Mouse (Mus musculus) limb, embryonic 14.5 days (tissue): Measurements from ENCODE around the gene Tmsb15l. TPM values are rescaled to one million over a fixed set of nuclear protein-coding genes. Genes with fewer than 3 reads are reported as not detected.

Experiments
- ATAC-seq: fragments of 200-750 bp; cut with Nextera tagmentation; 2 replicates; pipeline ENCODE4 v1.8.0; 2017; ENCODE audit warnings: low read depth, moderate number of reproducible peaks, moderate TSS enrichment; ENCODE audit not compliant: low FRiP score
- DNase-seq: peaks from one replicate; pipeline ENCODE4 v3.0.0-alpha.2; 2015; ENCODE audit warnings: low spot score
- H3K27ac ChIP-seq: fragments of 300-500 bp; sonication (generic); replicated peaks from 2 replicates; pipeline ENCODE4 v1.5.1; 2014; ENCODE audit warnings: low read depth, mild to moderate bottlenecking, low read length, moderate library complexity, mixed read lengths
- H3K27me3 ChIP-seq: fragments of 300-500 bp; sonication (generic); 2 replicates; pipeline ENCODE4 v1.6.1; 2014; ENCODE audit warnings: low read length, mixed read lengths; ENCODE audit not compliant: control insufficient read depth, insufficient read depth
- H3K36me3 ChIP-seq: fragments of 300-500 bp; sonication (generic); 2 replicates; pipeline ENCODE4 v1.6.1; 2014; ENCODE audit warnings: mild to moderate bottlenecking, low read length, moderate library complexity, mixed read lengths; ENCODE audit not compliant: control insufficient read depth, insufficient read depth
- H3K4me1 ChIP-seq: fragments of 300-500 bp; sonication (generic); 2 replicates; pipeline ENCODE4 v1.6.1; 2014; ENCODE audit warnings: antibody characterized with exemption, low read length, mixed read lengths; ENCODE audit not compliant: control insufficient read depth, insufficient read depth
- H3K4me2 ChIP-seq: fragments of 300-500 bp; sonication (generic); replicated peaks from 2 replicates; pipeline ENCODE4 v1.6.1; 2014; ENCODE audit warnings: low read depth, mild to moderate bottlenecking, low read length, moderate library complexity; ENCODE audit not compliant: severe bottlenecking
- H3K4me3 ChIP-seq: fragments of 300-500 bp; sonication (generic); replicated peaks from 2 replicates; pipeline ENCODE4 v1.5.1; 2014; ENCODE audit warnings: low read length
- H3K9ac ChIP-seq: fragments of 300-500 bp; sonication (generic); 2 replicates; pipeline ENCODE4 v1.6.1; 2014; ENCODE audit warnings: mild to moderate bottlenecking, low read depth, low read length, moderate library complexity; ENCODE audit not compliant: severe bottlenecking
- H3K9me3 ChIP-seq: fragments of 300-500 bp; sonication (generic); 2 replicates; pipeline ENCODE4 v1.6.1; 2016; ENCODE audit warnings: low read length; ENCODE audit not compliant: control insufficient read depth
- POLR2A ChIP-seq: fragments of 200-500 bp; IDR thresholded peaks from 2 replicates; pipeline ENCODE4 v1.8.0; 2012; ENCODE audit warnings: inconsistent platforms, mild to moderate bottlenecking, moderate library complexity, borderline replicate concordance; ENCODE audit not compliant: insufficient read depth, insufficient read length; ENCODE audit errors: extremely low read depth
- WGBS: fragments of 180-500 bp; shearing (Covaris S2); extraction: QIAGEN DNeasy Blood & Tissue Kit; methylation state at CpG from one replicate; pipeline ENCODE4 v1.1.7; 2014; 5-methylcytosine and 5-hydroxymethylcytosine counted together
- polyA plus RNA-seq, 2 experiments: library from polyadenylated mRNA; depleted of rRNA in 1 of 2; stranded (reverse) in 1 of 2; unstranded in 1 of 2; fragments of >200 nt; fragmentation: Nextera tagmentation in 1 of 2; extraction: Ambion mirVana in 1 of 2; gene quantifications; 2 replicates each; pipeline versions ENCODE4 v1.2.1 to v1.2.3; 2012 to 2014

Gene Tmsb15l
- polyA plus RNA-seq, 2 experiments, result 6.6 to 8.3 TPM

DNA sequence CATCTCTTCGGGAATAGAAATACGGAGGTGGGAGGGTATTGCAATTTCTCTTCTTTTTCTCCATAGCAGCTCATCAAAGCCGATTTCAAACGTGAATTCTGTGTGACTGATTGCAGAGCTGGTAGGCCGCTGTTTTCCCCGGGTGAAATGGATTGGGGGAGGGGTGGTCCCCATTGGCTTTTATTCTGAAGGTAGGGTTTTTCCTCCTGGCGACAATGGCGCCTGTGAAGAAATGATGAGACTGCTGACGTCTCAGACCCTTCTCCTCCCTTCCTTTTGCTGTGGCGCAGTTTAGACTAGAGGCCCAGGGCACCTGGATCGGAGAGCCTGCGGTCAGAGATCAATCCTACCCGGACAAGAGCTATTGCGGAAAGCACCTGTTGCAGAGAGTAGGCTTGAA lies 17.0 kb upstream of the Tmsb15l start:
- no peak for TF ChIP-seq POLR2A
- Histone ChIP-seq H3K4me1 (no peaks in the 10 kb centered on the region), H3K4me2 (peak overlapping the region; percentile 52), H3K27me3 (peaks cover 10% of the 10 kb centered on the region; the same call in 1 of the 2 replicates), H3K36me3 (no peaks in the 10 kb centered on the region), H3K4me3 (peak overlapping the region; percentile 36), H3K9me3 (no peaks in the 10 kb centered on the region), H3K27ac (no peak overlapping the region), H3K9ac (peak overlapping the region; percentile 47; the same call in 1 of the 2 replicates)
- 33% methylated on average over 14 of the region's 14 CpGs for WGBS
- DNase-seq (no peak), ATAC-seq (no peak)

DNA sequence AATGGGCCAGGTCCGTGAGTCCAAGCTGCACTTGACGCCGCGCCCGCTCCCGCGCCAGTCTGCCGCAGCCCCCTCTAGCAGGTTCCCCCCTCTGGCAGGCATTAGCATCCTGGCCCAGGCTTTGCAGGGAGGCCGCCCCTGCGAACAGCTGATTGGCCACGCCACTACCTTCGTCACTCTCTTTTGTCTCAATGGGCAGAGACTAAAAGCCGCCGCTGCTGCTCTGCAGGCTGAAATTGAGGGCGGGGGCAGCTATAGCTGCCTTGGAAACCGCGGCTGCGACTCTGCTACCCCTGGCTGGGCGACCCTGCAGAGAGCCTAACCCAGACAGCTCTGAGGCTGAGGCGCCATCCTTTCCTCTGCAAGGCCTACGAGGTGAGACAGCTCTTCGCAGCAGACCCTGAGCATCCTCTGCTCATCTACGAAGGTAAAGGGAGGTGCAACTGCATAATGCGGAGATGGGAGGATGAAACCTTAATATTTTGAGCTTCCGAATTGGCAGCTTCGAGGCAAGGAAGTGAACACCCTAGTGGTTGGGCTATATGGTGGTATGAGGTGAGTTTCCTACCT lies 16.4 kb upstream of the Tmsb15l start, which contains the start of gene Zcchc18:
Gene Zcchc18 (plus strand): TSS at position 178 of the 570 bp plus-strand sequence.
- Histone ChIP-seq H3K4me1 (no peaks in the 10 kb centered on the region), H3K4me2 (peak within 1 kb of the TSS; percentile 52), H3K27ac (no peak within 1 kb of the TSS), H3K9me3 (no peaks in the 10 kb centered on the region), H3K9ac (peak within 1 kb of the TSS; percentile 47), H3K27me3 (peaks cover 10% of the 10 kb centered on the region; the same call in 1 of the 2 replicates), H3K4me3 (peak within 1 kb of the TSS; percentile 36), H3K36me3 (no peaks in the 10 kb centered on the region)
- 19% methylated on average over 26 of the region's 26 CpGs for WGBS
- ATAC-seq (peak; percentile 97), DNase-seq (peak; percentile 70)
- no peak for TF ChIP-seq POLR2A

DNA sequence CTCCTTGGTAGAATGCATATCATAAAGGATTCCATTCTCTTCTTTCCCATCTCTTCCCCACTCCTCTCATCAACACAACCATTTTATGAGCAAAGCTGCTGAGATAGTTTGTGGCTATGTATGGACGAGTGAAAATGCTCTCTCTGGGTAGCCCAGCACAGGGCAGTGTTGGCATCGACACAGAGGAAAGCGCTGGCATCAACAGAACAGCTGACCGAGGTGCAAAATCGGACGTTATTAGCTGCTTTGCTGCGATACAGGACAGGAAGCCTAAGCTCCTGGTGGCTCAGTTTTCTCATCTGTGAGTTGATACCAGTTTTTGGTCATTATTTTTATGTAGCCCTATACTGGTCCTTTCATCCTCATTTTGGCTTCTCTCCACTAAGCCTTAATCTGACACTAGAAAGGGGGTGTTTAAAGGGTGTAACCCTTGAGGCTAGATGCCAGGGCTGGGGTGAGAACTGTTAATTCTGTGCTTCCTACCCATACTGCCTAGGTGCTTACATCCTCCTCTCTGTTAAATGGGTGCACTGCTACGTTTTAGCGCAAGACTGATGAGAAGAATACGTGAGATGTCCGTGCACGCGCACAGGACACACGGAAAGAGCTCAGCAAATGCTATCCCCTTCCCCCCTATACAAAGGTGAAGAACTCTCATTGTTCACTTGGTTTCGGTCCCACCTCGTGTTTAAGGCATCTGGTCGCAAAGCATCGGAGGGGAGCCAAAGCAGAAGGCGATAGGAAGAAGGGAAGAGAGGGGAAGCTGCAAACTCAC lies 15.7 kb upstream of the Tmsb15l start:
- Histone ChIP-seq H3K9me3 (no peaks in the 10 kb centered on the region), H3K4me3 (peak overlapping the region; percentile 36), H3K27ac (no peak overlapping the region), H3K9ac (peak overlapping the region; percentile 47; the same call in 1 of the 2 replicates), H3K36me3 (no peaks in the 10 kb centered on the region), H3K4me2 (peak overlapping the region; percentile 52), H3K27me3 (peaks cover 10% of the 10 kb centered on the region; the same call in 1 of the 2 replicates), H3K4me1 (no peaks in the 10 kb centered on the region)
- 23% methylated on average over 19 of the region's 19 CpGs for WGBS
- no peak for DNase-seq
- peak; percentile 3; the same call in 1 of the 2 replicates for ATAC-seq
- no peak for TF ChIP-seq POLR2A

DNA sequence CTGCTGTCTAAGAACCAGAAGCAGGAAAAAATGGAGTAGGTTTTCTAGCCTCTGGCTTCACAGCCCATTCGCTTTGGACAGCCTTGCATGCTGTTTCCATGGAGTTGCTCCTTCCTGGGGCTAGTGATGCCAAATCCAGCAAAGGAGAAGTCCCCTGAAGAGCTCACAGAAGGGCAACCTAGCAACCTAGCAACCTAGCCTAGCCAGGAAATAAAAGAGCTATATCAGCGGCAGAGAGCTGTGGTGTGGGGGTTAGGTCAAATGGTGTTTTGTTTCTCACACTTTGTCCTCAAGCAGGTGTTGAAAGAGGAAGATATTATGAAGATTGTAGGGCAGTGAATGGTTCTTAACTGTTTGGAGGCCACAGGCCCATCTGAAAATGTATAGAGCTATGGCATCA lies 14.6 kb upstream of the Tmsb15l start:
- TF ChIP-seq POLR2A, result no peak
- 53% methylated on average over 2 of the region's 2 CpGs for WGBS
- no peak for ATAC-seq
- Histone ChIP-seq H3K9ac (no peak overlapping the region), H3K36me3 (no peaks in the 10 kb centered on the region), H3K4me2 (no peak overlapping the region), H3K27me3 (peaks cover 10% of the 10 kb centered on the region; the same call in 1 of the 2 replicates), H3K4me1 (no peaks in the 10 kb centered on the region), H3K4me3 (no peak overlapping the region), H3K27ac (no peak overlapping the region), H3K9me3 (no peaks in the 10 kb centered on the region)
- DNase-seq, result no peak

DNA sequence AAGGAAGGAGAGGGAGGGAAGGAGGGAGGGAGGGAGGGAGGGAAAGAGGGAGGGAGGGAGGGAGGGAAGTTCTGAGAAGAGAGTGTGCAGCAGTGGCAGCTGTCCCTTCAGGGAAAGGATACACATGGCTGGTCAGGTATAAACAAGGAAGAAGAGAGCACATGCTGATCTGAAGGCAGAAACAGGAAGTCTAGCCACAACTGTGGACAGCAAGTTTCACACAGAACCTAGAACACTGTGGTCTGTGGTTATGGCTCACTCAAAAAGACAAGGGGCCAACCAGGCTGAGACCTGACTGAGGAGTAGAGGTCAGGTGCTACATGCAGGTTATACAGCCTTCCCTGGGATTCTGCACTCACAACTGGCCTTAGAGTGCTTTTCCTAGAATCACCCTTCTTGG lies 9.4 kb upstream of the Tmsb15l start:
- Histone ChIP-seq H3K36me3 (no peaks in the 10 kb centered on the region), H3K4me3 (no peak overlapping the region), H3K9ac (no peak overlapping the region), H3K27ac (no peak overlapping the region), H3K4me2 (no peak overlapping the region), H3K27me3 (0 out of 2 replicates have a peak, but pooled peaks cover under 1% of the 10 kb centered on the region), H3K9me3 (no peaks in the 10 kb centered on the region), H3K4me1 (no peaks in the 10 kb centered on the region)
- DNase-seq, result no peak
- no peak for ATAC-seq
- no peak for TF ChIP-seq POLR2A
